Mouse (Mus musculus) embryonic facial prominence, embryonic 14.5 days (tissue): ENCODE results near the gene Chmp2b. TPM values are rescaled to one million over a fixed set of nuclear protein-coding genes. Genes with fewer than 3 reads are reported as not detected.
A peak's percentile ranks its signal among the peaks of the same experiment; 100 is the strongest.

ENCODE experiments used
- ATAC-seq: fragments of 200-750 bp; cut with Nextera tagmentation; 2 replicates; pipeline ENCODE4 v1.8.0; 2017; ENCODE audit warnings: low read depth, moderate number of reproducible peaks, moderate TSS enrichment
- DNase-seq: peaks from one replicate; pipeline ENCODE4 v3.0.0-alpha.2; 2015; ENCODE audit warnings: low spot score
- H3K27ac ChIP-seq: fragments of 300-500 bp; sonication (generic); replicated peaks from 2 replicates; pipeline ENCODE4 v1.5.1; 2014; ENCODE audit warnings: low read depth, mild to moderate bottlenecking, low read length, moderate library complexity
- H3K27me3 ChIP-seq: fragments of 300-500 bp; sonication (generic); replicated peaks from 2 replicates; pipeline ENCODE4 v1.6.1; 2014; ENCODE audit warnings: low read length; ENCODE audit not compliant: control insufficient read depth, insufficient read depth
- H3K36me3 ChIP-seq: fragments of 300-500 bp; sonication (generic); 2 replicates; pipeline ENCODE4 v1.6.1; 2014; ENCODE audit warnings: low read length, mixed read lengths; ENCODE audit not compliant: control insufficient read depth, insufficient read depth
- H3K4me1 ChIP-seq: fragments of 300-500 bp; sonication (generic); 2 replicates; pipeline ENCODE4 v1.6.1; 2014; ENCODE audit warnings: antibody characterized with exemption, low read length; ENCODE audit not compliant: control insufficient read depth, insufficient read depth
- H3K4me2 ChIP-seq: fragments of 300-500 bp; sonication (generic); 2 replicates; pipeline ENCODE4 v1.6.1; 2014; ENCODE audit warnings: low read depth, mild to moderate bottlenecking, low read length, moderate library complexity, mixed read lengths
- H3K4me3 ChIP-seq: fragments of 300-500 bp; sonication (generic); 2 replicates; pipeline ENCODE4 v1.5.1; 2014; ENCODE audit warnings: low read depth, mild to moderate bottlenecking, low read length
- H3K9ac ChIP-seq: fragments of 300-500 bp; sonication (generic); 2 replicates; pipeline ENCODE4 v1.6.1; 2014; ENCODE audit warnings: low read depth, mild to moderate bottlenecking, low read length, moderate library complexity, mixed read lengths
- H3K9me3 ChIP-seq: fragments of 300-500 bp; sonication (generic); 2 replicates; pipeline ENCODE4 v1.6.1; 2016; ENCODE audit warnings: low read length; ENCODE audit not compliant: control insufficient read depth
- WGBS: fragments of 180-500 bp; shearing (Covaris S2); extraction: QIAGEN DNeasy Blood & Tissue Kit; methylation state at CpG from one replicate; pipeline ENCODE4 v1.1.7; 2014; 5-methylcytosine and 5-hydroxymethylcytosine counted together
- polyA plus RNA-seq: library from polyadenylated mRNA; unstranded; fragments of >200 nt; fragmentation: Nextera tagmentation; extraction: Ambion mirVana; gene quantifications from 2 replicates; pipeline ENCODE4 v1.2.1, GENCODE M21; 2014

The Chmp2b gene
- polyA plus RNA-seq, 1 experiment from 2014 or later = 95.3 TPM

GRCm38 (mm10) chr16:65543676-65544293 lies 18.7 kb downstream of the Chmp2b start:
- Histone ChIP-seq H3K4me1 (no peaks in the 10 kb centered on the region), H3K9ac (no peak overlapping the region), H3K4me2 (no peak overlapping the region), H3K36me3 (peaks cover 56% of the 10 kb centered on the region), H3K4me3 (no peak overlapping the region), H3K9me3 (no peaks in the 10 kb centered on the region), H3K27me3 (no peaks in the 10 kb centered on the region), H3K27ac (no peak overlapping the region)
- ATAC-seq (no peak), DNase-seq (no peak)
- 91% methylated on average over 11 of the region's 11 CpGs for WGBS

- peaks cover 8% of the 10 kb centered on the region; the same call in 1 of the 2 replicates for H3K36me3 ChIP-seq
- peaks cover 4% of the 10 kb centered on the region; the same call in 1 of the 2 replicates for H3K4me1 ChIP-seq
- WGBS = 23% methylated on average over 12 of the region's 12 CpGs
- no peaks in the 10 kb centered on the region for H3K27me3 ChIP-seq
- ATAC-seq = no peak
- peak; percentile 63 for DNase-seq
- no peak overlapping the region for H3K27ac ChIP-seq
- H3K9me3 ChIP-seq = no peaks in the 10 kb centered on the region
- H3K4me2 ChIP-seq = no peak overlapping the region
- H3K4me3 ChIP-seq = no peak overlapping the region
- H3K9ac ChIP-seq = no peak overlapping the region
These were observed 29.1 kb downstream of the Chmp2b start for GRCm38 (mm10) chr16:65533315-65533999.

DNA sequence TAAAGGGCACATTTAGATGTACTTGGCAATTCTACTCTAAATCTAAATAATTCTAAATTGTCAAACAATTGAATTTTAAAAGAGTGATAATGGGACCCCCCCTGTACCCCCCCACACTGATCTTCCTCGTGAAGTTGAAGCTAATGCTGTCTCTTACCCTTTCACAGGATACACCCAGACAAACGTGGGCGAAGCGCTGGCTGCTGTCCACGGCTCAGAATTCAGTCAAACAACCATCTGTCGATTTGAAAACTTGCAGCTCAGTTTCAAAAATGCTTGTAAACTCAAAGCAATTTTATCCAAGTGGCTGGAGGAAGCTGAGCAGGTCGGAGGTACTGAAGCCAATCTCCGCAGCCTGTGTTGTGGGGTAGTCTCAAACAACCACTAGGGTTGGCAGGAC lies 30.9 kb downstream of the Chmp2b start:
- no peak overlapping the region for H3K27ac ChIP-seq
- H3K9ac ChIP-seq = no peak overlapping the region
- no peak for ATAC-seq
- no peak overlapping the region for H3K4me3 ChIP-seq
- H3K4me1 ChIP-seq = peaks cover 4% of the 10 kb centered on the region; the same call in 1 of the 2 replicates
- no peaks in the 10 kb centered on the region for H3K9me3 ChIP-seq
- no peak for DNase-seq
- no peaks in the 10 kb centered on the region for H3K36me3 ChIP-seq
- no peak overlapping the region for H3K4me2 ChIP-seq
- H3K27me3 ChIP-seq = no peaks in the 10 kb centered on the region
- 48% methylated on average over 8 of the region's 8 CpGs for WGBS

- WGBS = 5% methylated on average over 5 of the region's 5 CpGs
- Histone ChIP-seq H3K4me3 (no peak overlapping the region), H3K36me3 (no peaks in the 10 kb centered on the region), H3K27ac (no peak overlapping the region), H3K4me2 (no peak overlapping the region), H3K4me1 (peaks cover 4% of the 10 kb centered on the region; the same call in 1 of the 2 replicates), H3K27me3 (no peaks in the 10 kb centered on the region), H3K9me3 (no peaks in the 10 kb centered on the region), H3K9ac (no peak overlapping the region)
- ATAC-seq (peak; percentile 91), DNase-seq (peak; percentile 84)
These were observed 32.9 kb downstream of the Chmp2b start for GRCm38 (mm10) chr16:65529589-65529988.

DNA sequence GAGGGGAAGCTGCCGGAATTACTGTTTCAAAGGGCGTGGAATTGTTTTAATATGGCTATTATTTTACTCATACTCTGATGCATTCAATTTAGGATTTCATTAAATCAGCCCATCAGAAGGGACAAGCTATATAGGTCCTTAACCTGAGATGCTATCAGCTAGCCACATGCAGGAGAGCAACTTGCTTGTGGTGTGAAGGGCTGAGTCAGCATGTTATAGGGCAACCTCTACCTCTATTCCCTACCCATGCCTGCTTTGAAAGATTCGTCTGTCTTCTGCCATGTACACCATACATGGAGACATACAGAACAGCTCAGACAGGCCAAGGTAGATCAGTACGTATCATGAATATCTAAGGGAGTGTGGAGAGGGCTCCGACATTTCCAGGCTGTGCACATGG lies 35.8 kb downstream of the Chmp2b start:
- no peaks in the 10 kb centered on the region for H3K9me3 ChIP-seq
- H3K36me3 ChIP-seq = no peaks in the 10 kb centered on the region
- no peaks in the 10 kb centered on the region for H3K27me3 ChIP-seq
- DNase-seq (no peak), ATAC-seq (no peak)
- WGBS = 82% methylated on average over 5 of the region's 5 CpGs
- no peak overlapping the region for H3K4me2 ChIP-seq
- no peak overlapping the region for H3K4me3 ChIP-seq
- no peak overlapping the region for H3K27ac ChIP-seq
- H3K9ac ChIP-seq = no peak overlapping the region
- peaks cover 4% of the 10 kb centered on the region; the same call in 1 of the 2 replicates for H3K4me1 ChIP-seq

GRCm38 (mm10) chr16:65526004-65526403 lies 36.5 kb downstream of the Chmp2b start:
- DNase-seq = no peak
- no peaks in the 10 kb centered on the region for H3K9me3 ChIP-seq
- 90% methylated on average over 2 of the region's 2 CpGs for WGBS
- no peak overlapping the region for H3K27ac ChIP-seq
- H3K27me3 ChIP-seq = no peaks in the 10 kb centered on the region
- no peaks in the 10 kb centered on the region for H3K36me3 ChIP-seq
- ATAC-seq = no peak
- no peak overlapping the region for H3K9ac ChIP-seq
- H3K4me1 ChIP-seq = peaks cover 4% of the 10 kb centered on the region; the same call in 1 of the 2 replicates
- H3K4me2 ChIP-seq = no peak overlapping the region
- no peak overlapping the region for H3K4me3 ChIP-seq

DNA sequence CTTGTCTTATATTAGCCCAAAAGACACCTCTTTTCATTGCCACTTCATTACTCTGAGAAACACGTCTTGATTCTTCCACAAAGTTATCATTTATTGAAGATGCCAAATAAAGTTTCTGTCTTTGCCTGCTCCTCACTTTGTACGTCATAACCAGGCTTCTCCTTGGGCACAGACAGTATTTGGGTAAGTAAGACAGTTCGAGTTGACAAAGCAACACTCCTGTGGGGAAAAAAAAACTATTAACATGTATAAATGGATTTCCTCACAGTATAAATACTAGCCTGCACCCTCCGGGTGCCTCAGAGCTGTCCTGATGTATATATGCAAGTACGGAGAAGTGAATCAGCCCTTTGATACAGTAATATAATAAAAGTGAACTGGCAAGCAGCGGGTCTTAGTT lies 42.3 kb downstream of the Chmp2b start, which contains the start of gene Pou1f1:
Pou1f1 (plus strand) TSS at position 301 of the 400 bp plus-strand sequence.
- DNase-seq = no peak
- H3K4me3 ChIP-seq = no peak within 1 kb of the TSS
- no peaks in the 10 kb centered on the region for H3K9me3 ChIP-seq
- ATAC-seq = no peak
- H3K27me3 ChIP-seq = no peaks in the 10 kb centered on the region
- no peaks in the 10 kb centered on the region for H3K36me3 ChIP-seq
- no peak within 1 kb of the TSS for H3K9ac ChIP-seq
- no peak within 1 kb of the TSS for H3K27ac ChIP-seq
- no peak within 1 kb of the TSS for H3K4me2 ChIP-seq
- no peaks in the 10 kb centered on the region for H3K4me1 ChIP-seq
- 80% methylated on average over 6 of the region's 6 CpGs for WGBS

- DNase-seq (no peak), ATAC-seq (no peak)
- H3K4me1 ChIP-seq = no peaks in the 10 kb centered on the region
- H3K9me3 ChIP-seq = no peaks in the 10 kb centered on the region
- no peak overlapping the region for H3K9ac ChIP-seq
- no peak overlapping the region for H3K4me3 ChIP-seq
- H3K27me3 ChIP-seq = no peaks in the 10 kb centered on the region
- H3K36me3 ChIP-seq = no peaks in the 10 kb centered on the region
- H3K4me2 ChIP-seq = no peak overlapping the region
- no peak overlapping the region for H3K27ac ChIP-seq
- WGBS = 29% methylated on average over 7 of the region's 7 CpGs
These were observed 48.3 kb downstream of the Chmp2b start for GRCm38 (mm10) chr16:65514223-65514622.
